Mouse (Mus musculus) kidney, embryonic 14.5 days (tissue): Measurements from ENCODE around the gene Rabl6. TPM values are rescaled to one million over a fixed set of nuclear protein-coding genes. Genes with fewer than 3 reads are reported as not detected.
A peak's percentile ranks its signal among the peaks of the same experiment; 100 is the strongest.

Experiments used
- ATAC-seq: fragments of 200-750 bp; cut with Nextera tagmentation; 2 replicates; pipeline ENCODE4 v1.8.0; 2017; ENCODE audit warnings: moderate number of reproducible peaks, mild to moderate bottlenecking, moderate TSS enrichment, moderate library complexity; ENCODE audit not compliant: low FRiP score, low TSS enrichment
- H3K27ac ChIP-seq: fragments of 300-500 bp; sonication (generic); 2 replicates; pipeline ENCODE4 v1.5.1; 2014; ENCODE audit warnings: low read depth, mild to moderate bottlenecking, low read length, moderate library complexity, mixed read lengths
- H3K27me3 ChIP-seq: fragments of 300-500 bp; sonication (generic); 2 replicates; pipeline ENCODE4 v1.6.1; 2014; ENCODE audit warnings: mild to moderate bottlenecking, low read length; ENCODE audit not compliant: control insufficient read depth, insufficient read depth
- H3K36me3 ChIP-seq: fragments of 300-500 bp; sonication (generic); 2 replicates; pipeline ENCODE4 v1.6.1; 2014; ENCODE audit warnings: low read length, mixed read lengths; ENCODE audit not compliant: control insufficient read depth, insufficient read depth
- H3K4me1 ChIP-seq: fragments of 300-500 bp; sonication (generic); 2 replicates; pipeline ENCODE4 v1.6.1; 2014; ENCODE audit warnings: low read length, mixed read lengths; ENCODE audit not compliant: control insufficient read depth, insufficient read depth
- H3K4me2 ChIP-seq: fragments of 300-500 bp; sonication (generic); replicated peaks from 2 replicates; pipeline ENCODE4 v1.6.1; 2014; ENCODE audit warnings: low read depth, mild to moderate bottlenecking, low read length
- H3K4me3 ChIP-seq: fragments of 300-500 bp; sonication (generic); 2 replicates; pipeline ENCODE4 v1.5.1; 2014; ENCODE audit warnings: mild to moderate bottlenecking, low read length
- H3K9ac ChIP-seq: fragments of 300-500 bp; sonication (generic); 2 replicates; pipeline ENCODE4 v1.6.1; 2014; ENCODE audit warnings: low read depth, mild to moderate bottlenecking, low read length, moderate library complexity
- H3K9me3 ChIP-seq: fragments of 300-500 bp; sonication (generic); 2 replicates; pipeline ENCODE4 v1.6.1; 2016; ENCODE audit warnings: low read length; ENCODE audit not compliant: control insufficient read depth
- WGBS: fragments of 180-500 bp; shearing (Covaris S2); extraction: QIAGEN DNeasy Blood & Tissue Kit; methylation state at CpG from one replicate; pipeline ENCODE4 v1.1.7; 2014; 5-methylcytosine and 5-hydroxymethylcytosine counted together
- polyA plus RNA-seq: library from polyadenylated mRNA; unstranded; fragments of >200 nt; fragmentation: Nextera tagmentation; extraction: Ambion mirVana; gene quantifications from 2 replicates; pipeline ENCODE4 v1.2.1, GENCODE M21; 2014

The Rabl6 gene
- polyA plus RNA-seq, 1 experiment from 2014 or later: 81.1 TPM

DNA sequence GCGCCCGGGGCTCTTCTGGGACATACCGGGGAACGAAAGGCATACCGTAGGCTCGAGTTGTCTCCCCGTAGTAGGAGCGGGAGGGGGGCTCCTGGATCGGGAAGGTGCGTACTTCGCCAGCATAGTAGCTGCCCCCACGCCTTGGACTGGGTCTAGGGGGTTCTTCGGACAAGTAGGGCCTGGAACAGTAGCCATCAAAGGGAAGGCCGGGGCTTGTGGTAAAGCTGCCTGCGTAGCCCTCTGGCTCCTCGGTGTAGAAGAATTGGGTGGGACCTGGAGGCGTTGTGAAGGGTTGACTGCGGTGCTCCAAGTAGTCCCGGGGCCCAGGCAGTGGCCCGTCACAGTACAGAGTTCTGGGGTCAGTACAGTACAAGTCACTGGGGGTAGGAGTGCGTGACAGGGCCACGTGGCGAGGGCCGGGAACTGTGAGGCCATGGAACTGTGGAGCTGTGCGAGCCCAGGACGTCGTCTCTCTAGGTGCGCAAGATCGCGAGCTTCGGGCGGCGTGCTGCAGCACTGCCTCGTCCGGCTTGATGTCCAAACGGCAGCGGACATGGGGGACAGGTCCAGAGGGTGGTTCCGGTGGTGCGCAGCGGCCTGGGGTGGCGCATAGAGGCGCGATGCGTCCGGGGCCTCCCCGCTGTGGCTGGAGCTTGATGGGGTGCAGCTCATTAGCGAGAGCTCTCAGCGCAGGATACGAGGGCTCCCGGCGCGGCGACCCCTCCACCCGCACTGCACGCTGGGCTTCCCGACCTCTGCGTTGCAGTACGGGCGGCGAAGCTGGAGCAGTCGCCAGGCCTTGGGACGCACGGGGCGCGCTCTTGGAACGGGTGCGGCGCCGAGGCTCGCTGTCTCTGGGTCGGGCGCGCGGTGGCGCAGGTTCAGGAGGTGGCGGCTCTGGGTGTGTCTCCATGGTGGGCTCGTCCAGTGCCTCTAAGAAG lies 29.3 kb downstream of the Rabl6 start:
- no peak overlapping the region for H3K9ac ChIP-seq
- H3K9me3 ChIP-seq: peaks cover 2% of the 10 kb centered on the region; the same call in 1 of the 2 replicates
- peak overlapping the region; percentile 39 for H3K4me2 ChIP-seq
- H3K4me3 ChIP-seq: peak overlapping the region; percentile 22
- H3K36me3 ChIP-seq: peaks cover 12% of the 10 kb centered on the region
- H3K27me3 ChIP-seq: peaks cover 56% of the 10 kb centered on the region
- H3K27ac ChIP-seq: no peak overlapping the region
- H3K4me1 ChIP-seq: peaks cover 45% of the 10 kb centered on the region
- ATAC-seq: no peak
- WGBS: 6% methylated on average over 77 of the region's 77 CpGs

DNA sequence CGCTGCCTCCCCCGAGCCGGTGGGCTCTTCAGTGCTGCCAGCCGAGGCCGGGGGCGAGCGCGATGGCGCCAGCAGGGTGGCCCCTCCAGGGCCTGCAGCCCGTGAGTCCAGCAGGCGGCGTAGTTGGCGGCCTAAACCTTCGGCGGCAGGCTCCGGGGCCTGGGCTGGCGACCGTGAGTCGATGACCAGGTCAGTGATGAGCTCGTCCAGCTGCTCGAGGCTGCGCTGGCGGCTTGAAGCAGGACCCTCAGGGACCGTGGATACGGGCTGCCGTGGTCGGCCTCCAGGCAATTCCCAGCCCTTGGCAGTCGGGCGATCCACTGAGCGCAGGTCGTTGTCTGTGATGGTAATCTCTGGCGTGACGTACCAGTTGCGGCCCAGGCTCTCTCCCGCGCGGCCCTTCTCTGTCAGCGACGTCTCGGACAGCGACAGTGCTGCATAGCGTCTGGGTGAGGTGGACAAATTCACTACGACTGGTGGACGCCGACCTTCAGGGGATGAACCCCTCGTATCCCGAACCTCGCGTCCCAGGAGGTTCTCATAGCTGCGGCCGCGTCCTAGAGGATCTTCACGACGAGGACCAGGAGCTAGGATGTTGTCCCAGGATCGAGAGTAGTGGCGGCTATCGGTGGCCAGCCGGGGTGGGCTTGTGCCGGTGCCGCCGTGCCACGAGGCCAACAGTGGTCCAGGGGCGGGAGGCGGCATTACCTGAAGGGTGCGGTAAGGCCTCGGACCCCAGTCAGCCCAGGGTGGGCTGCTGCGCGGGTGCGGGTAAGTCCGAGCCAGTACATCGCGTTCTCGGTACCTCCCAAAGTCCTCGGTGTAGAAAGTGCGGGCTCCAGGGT lies 30.1 kb downstream of the Rabl6 start:
- Histone ChIP-seq H3K4me2 (peak overlapping the region; percentile 36), H3K27me3 (peaks cover 56% of the 10 kb centered on the region), H3K36me3 (peaks cover 4% of the 10 kb centered on the region), H3K4me3 (peak overlapping the region; percentile 22), H3K9ac (0 out of 2 replicates have a peak overlapping the region, but pooled peaks have one; percentile 23), H3K27ac (no peak overlapping the region), H3K9me3 (peaks cover 2% of the 10 kb centered on the region; the same call in 1 of the 2 replicates), H3K4me1 (peaks cover 52% of the 10 kb centered on the region)
- ATAC-seq: no peak
- WGBS: 6% methylated on average over 70 of the region's 75 CpGs

DNA sequence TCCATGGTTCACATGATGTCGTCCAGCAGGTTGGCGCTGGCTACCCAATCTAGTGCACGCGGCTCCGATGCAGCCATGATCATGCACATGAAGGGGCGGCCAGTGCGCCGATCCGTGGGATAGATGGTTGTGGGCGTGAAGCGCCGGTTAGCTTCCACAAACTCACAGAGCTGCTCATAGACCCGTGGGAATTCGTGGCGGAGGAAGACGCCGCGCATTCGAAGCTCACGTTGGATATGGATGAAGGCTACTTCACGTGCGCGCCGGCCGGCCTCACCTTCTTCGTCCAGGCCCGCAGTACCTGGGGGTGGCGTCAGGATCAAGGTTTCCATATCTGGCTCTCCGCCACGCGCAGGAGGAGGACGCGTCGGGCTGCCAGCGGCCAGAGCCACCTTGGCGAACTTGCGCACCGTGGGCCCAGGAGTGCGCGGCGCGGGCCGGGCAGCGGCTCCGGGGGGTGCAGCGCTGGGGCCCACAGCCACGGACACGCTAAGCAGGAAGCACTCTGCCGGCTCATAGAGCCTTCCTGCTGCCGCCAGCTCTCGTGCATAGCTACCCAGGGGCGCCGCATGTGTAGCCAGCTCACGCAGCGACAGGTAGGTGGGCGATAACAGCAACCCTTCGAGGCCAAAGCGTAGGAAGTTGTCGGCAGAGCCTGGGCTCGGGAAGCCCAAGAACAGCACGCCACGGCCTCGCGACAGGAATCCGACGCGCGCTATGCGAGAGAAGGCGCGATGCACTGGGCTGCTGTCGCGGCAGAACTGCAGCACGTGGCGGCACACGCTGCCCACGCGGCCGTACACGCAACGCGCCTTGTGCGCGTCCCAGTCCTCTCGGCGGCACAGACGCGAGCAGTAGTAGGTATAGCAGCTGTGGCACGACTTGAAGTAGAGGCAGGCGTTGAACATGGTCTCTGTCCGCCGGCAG lies 31.1 kb downstream of the Rabl6 start:
- H3K36me3 ChIP-seq: no peaks in the 10 kb centered on the region; the same call in 1 of the 2 replicates
- peaks cover 2% of the 10 kb centered on the region; the same call in 1 of the 2 replicates for H3K9me3 ChIP-seq
- H3K27ac ChIP-seq: no peak overlapping the region
- ATAC-seq: no peak
- peak overlapping the region; percentile 22 for H3K4me3 ChIP-seq
- H3K9ac ChIP-seq: 0 out of 2 replicates have a peak overlapping the region, but pooled peaks have one; percentile 23
- H3K27me3 ChIP-seq: peaks cover 56% of the 10 kb centered on the region
- H3K4me2 ChIP-seq: peak overlapping the region; percentile 36
- peaks cover 45% of the 10 kb centered on the region for H3K4me1 ChIP-seq
- 15% methylated on average over 92 of the region's 92 CpGs for WGBS

DNA sequence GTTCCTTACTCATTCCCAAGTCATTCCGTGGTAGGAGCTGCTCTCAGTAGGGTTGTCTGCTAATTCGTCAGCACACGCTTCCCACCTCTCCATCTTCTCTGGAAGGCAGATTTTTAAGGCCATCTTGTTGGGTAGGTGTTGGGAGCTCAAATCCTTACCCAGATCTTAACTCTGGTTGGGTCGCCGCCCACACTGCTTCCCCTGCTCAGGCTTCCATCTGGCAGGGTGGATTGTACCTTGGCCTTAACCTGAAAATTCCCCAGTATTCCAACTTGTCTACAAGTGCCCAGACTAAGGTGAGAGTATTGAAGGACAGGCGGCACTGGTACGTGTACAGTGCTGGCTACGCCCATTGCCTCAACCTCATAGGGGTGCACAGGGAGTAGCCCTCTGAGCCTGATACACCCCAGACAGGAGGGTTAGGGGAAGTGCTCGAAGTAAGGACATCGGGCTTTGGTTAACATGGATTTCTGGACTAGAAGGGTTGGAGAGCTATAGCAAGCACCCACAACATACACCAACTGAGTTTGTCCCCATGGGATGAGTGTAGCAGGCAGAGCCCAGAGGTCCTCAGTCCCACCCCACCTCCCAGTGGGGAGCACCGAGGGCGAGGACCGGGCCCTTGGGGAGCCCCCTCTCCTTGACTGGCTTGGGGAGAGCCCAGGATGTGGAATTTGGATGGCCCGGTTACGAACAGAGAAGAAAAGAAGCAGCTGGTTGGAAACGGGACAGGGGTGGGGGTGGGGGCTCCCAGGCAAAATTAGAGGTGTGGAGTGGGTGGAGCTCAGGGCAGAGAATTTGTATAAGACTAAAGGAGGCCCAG lies 32.1 kb downstream of the Rabl6 start:
- 0 out of 2 replicates have a peak overlapping the region, but pooled peaks have one; percentile 58 for H3K4me3 ChIP-seq
- peaks cover 40% of the 10 kb centered on the region for H3K4me1 ChIP-seq
- WGBS: 77% methylated on average over 16 of the region's 16 CpGs
- peak overlapping the region; percentile 59; the same call in 1 of the 2 replicates for H3K4me2 ChIP-seq
- H3K9me3 ChIP-seq: peaks cover 2% of the 10 kb centered on the region; the same call in 1 of the 2 replicates
- H3K9ac ChIP-seq: peak overlapping the region; percentile 51; the same call in 1 of the 2 replicates
- H3K36me3 ChIP-seq: no peaks in the 10 kb centered on the region; the same call in 1 of the 2 replicates
- no peak for ATAC-seq
- H3K27me3 ChIP-seq: peaks cover 56% of the 10 kb centered on the region
- H3K27ac ChIP-seq: no peak overlapping the region

DNA sequence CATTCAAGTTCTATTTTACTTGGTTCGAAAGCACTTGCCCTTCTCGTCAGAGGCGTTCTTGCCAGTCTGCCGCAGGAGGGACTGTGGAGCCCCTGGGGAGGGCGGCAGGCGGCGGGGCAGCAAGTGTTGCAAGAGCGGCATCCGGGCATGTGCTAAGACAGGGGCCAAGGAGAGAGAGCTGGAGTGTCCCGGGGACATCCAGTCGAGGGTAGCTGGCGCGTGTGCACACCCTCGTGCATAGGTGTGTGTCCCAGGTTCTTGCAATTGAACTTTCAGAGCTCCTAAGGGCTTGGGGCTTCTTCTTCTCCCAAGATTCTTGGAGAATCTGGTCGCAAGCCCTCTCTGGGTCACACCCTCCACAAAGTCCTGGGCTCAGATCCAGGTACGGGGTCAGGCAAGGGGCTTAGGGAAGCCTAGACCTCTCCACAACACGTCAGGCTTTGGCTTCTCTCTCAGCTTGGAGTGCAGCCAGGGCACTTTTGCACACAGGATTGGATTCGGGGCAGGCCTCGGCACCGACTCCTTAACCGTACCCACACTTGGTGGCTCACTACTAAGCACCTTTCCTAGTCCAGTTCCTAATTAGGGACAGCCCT lies 32.8 kb downstream of the Rabl6 start:
- Histone ChIP-seq H3K9me3 (peaks cover 2% of the 10 kb centered on the region; the same call in 1 of the 2 replicates), H3K36me3 (peaks cover 5% of the 10 kb centered on the region; the same call in 1 of the 2 replicates), H3K27ac (peak overlapping the region; percentile 82; the same call in 1 of the 2 replicates), H3K4me3 (peak overlapping the region; percentile 58), H3K9ac (peak overlapping the region; percentile 51), H3K27me3 (peaks cover 50% of the 10 kb centered on the region), H3K4me1 (peaks cover 40% of the 10 kb centered on the region), H3K4me2 (peak overlapping the region; percentile 59)
- 18% methylated on average over 21 of the region's 21 CpGs for WGBS
- no peak for ATAC-seq

DNA sequence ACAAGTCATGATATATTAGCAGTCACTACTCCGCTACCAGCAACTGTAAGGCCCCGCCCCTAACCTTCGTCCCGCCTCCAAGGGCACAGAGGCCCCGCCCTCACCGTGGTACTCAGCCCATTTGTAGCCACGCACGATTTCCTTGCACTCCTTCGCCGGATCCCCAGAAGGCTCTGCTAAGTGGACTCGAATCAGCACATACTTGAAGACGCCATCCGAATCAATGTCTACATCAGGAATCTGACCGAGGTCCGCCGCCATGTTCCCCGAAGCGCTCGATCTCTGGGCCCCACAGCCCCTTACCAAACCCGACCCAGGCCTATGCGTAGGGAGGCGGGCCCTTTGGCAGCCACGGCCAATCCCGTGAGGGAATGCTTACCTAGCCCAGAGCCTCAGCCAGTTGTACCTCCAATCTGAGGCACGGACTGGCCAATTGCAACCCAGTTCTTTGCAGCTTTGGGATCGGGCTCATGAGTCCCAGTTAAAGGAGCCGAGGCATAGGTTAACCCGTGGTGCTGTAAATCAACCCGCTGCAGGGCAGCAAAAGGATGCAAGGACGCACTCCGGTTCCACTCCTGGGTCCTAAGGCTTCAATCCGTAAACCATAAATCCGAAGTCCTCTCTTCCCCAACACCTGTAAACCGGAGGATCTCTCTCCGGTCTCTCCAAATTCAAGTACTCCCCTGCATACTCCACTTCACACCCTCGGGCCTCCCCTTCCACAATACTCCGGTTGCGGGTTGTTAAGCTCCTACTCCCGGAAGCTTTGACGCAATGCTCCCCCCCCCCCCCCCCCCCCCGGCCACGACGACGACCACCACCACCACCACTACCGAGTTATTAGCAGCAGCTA lies 33.5 kb downstream of the Rabl6 start, which contains the start of the genes Mamdc4 and Phpt1:
TSS of gene Mamdc4 (minus strand) at position 267 of the 853 bp plus-strand sequence.
TSS of gene Phpt1 (minus strand) at position 646 of the 853 bp plus-strand sequence.
- under 1% methylated on average over 43 of the region's 45 CpGs for WGBS
- H3K36me3 ChIP-seq: peaks cover 12% of the 10 kb centered on the region; the same call in 1 of the 2 replicates
- peak within 1 kb of the TSS; percentile 58 for H3K4me3 ChIP-seq
- H3K4me2 ChIP-seq: peak within 1 kb of the TSS; percentile 83
- H3K27me3 ChIP-seq: peaks cover 42% of the 10 kb centered on the region
- peak; percentile 97 for ATAC-seq
- peak within 1 kb of the TSS; percentile 51 for H3K9ac ChIP-seq
- H3K9me3 ChIP-seq: peaks cover 2% of the 10 kb centered on the region; the same call in 1 of the 2 replicates
- peaks cover 37% of the 10 kb centered on the region for H3K4me1 ChIP-seq
- H3K27ac ChIP-seq: peak within 1 kb of the TSS; percentile 82
